Mouse (Mus musculus) CH12.LX (cell line): ENCODE data around the gene Schip1.

Experiments
- CHD2 ChIP-seq: IDR thresholded peaks from 2 replicates; pipeline ENCODE4 v1.6.1; 2011; ENCODE audit warnings: low read length, improper control_type of control experiment
- CTCF ChIP-seq, 2 experiments: IDR thresholded peaks in 1 of 2; conservative IDR thresholded peaks in 1 of 2; 2 replicates each; pipeline ENCODE4 v1.5.1; 2011 to 2012; ENCODE audit warnings: low read depth in 2 of 2, low read length in 2 of 2, improper control_type of control experiment in 1 of 2, inconsistent platforms in 1 of 2, mild to moderate bottlenecking in 1 of 2, moderate library complexity in 1 of 2

DNA sequence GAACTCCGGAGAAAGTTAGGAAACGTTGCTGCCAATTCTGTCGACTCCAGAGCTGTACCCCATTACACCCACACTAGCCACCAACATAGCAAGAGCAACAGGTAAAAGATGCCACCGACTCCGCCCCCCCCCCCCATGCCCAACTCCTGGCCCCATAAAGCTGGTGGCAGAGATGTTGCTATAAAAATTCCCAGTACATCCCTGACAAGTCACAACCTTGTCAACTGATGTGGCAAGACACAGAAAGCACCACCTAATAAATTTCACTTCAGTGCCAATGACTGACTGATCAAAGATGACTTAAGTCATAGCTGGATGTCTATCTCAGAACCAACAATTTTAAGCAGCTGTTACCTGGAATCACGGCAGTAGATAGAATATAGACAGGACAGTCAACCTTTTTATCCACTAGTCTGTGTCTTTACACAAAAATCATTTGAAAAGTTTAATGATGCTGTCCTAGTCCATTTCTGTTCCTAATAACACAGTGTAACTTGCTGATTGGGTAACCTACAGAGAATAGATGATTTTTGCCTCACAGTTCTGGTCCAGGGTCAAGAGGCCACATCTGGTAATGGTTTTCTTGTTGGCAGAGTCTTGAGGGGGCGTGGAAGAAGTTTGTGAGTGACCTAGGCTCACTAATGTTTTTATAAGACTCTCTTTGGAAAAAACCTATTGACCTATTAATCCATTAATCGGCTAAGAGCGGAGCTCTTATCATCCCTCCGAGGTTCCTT is 389.3 kb downstream of the Schip1 start:
- TF ChIP-seq CTCF (conservative IDR thresholded peaks at IDR 0.05 in 1 of 2, IDR thresholded peaks at IDR 0.05 in 1 of 2; ENCODE audit: low read depth in 2 of 2, low read length in 2 of 2) (no peak), CHD2 (no peak)
